8 mouse cellular contexts compared by ENCODE assay signal in genomic region chr4:154981530-154981929, GRCm38 (mm10). TPM values are rescaled to one million over a fixed set of nuclear protein-coding genes. Genes with fewer than 3 reads are reported as not detected.
DNase-seq lines count a peak whose midpoint lies in the region; ATAC-seq and TF ChIP-seq lines count a peak whose summit lies in the region.

No protein-coding gene starts in this region.

- no peaks in the 10 kb centered on the region for H3K27me3 ChIP-seq in spleen, adult 2 months (ENCODE audit: control insufficient read depth, insufficient read depth, low read length)
- peaks cover 24% of the 10 kb centered on the region for H3K27me3 ChIP-seq in liver, embryonic 12.5 days (replicated peaks)

- H3K4me3 ChIP-seq in spleen, adult 2 months (ENCODE audit: extremely low read depth, insufficient read depth, insufficient read length) = no peak overlapping the region
- no peak overlapping the region for H3K4me3 ChIP-seq in liver, embryonic 12.5 days

- WGBS in spleen, adult 2 months = 43% methylated on average over 7 of the region's 7 CpGs
- WGBS in liver, embryonic 12.5 days (ENCODE audit: insufficient replicate concordance) = 42% methylated on average over 7 of the region's 7 CpGs

- peak in 1 of 2 experiments; percentile 39 for DNase-seq in spleen, adult 2 months (ENCODE audit: low read depth in 1 of 2, low spot score in 2 of 2)
- DNase-seq in spleen, adult 12 weeks (ENCODE audit: low spot score) = no peak
- peak; percentile 82 to 84 for DNase-seq in cerebellum, postnatal 10 days
- peak; percentile 74 to 87 for DNase-seq in frontal cortex, postnatal 36 days (ENCODE audit: low spot score in 2 of 2)
- peak; percentile 78 to 83 for DNase-seq in kidney, postnatal 4 days
- peak; percentile 60 for DNase-seq in neural tube, embryonic 10.5 days (ENCODE audit: extremely low spot score, low spot score)
- DNase-seq in thymus, postnatal 36 days = peak; percentile 48 to 57

- no peak for TF ChIP-seq POLR2A in spleen, adult 2 months (IDR thresholded peaks at IDR 0.05; ENCODE audit: low read depth, low read length)

- peaks cover 39% of the 10 kb centered on the region for H3K36me3 ChIP-seq in spleen, adult 2 months (ENCODE audit: control insufficient read depth, insufficient read depth, low read length)
- peaks cover 56% of the 10 kb centered on the region for H3K36me3 ChIP-seq in liver, embryonic 12.5 days

- H3K4me2 ChIP-seq in liver, embryonic 12.5 days = no peak overlapping the region

- H3K27ac ChIP-seq in spleen, adult 2 months (ENCODE audit: insufficient read depth, low read length) = no peak overlapping the region
- peak overlapping the region; percentile 52; the same call in 1 of the 2 replicates for H3K27ac ChIP-seq in liver, embryonic 12.5 days

- ATAC-seq in liver, embryonic 12.5 days = peak; percentile 46

- peak; percentile 65; the same call in 1 of the 2 replicates for TF ChIP-seq CTCF in spleen, adult 2 months (IDR thresholded peaks at IDR 0.05; ENCODE audit: extremely low read depth, insufficient read depth, insufficient read length, insufficient replicate concordance)

- H3K9me3 ChIP-seq in liver, embryonic 12.5 days (replicated peaks) = no peaks in the 10 kb centered on the region

- H3K9ac ChIP-seq in liver, embryonic 12.5 days = no peak overlapping the region

- H3K4me1 ChIP-seq in spleen, adult 2 months (ENCODE audit: control insufficient read depth, insufficient read depth, insufficient read length) = no peaks in the 10 kb centered on the region; the same call in 1 of the 2 replicates
- H3K4me1 ChIP-seq in liver, embryonic 12.5 days = peaks cover 34% of the 10 kb centered on the region

RNA-seq across cellular contexts. Expression of gene Pank4, which starts 17.6 kb away (rescaled TPM):
- polyA plus RNA-seq in spleen, adult 2 months (2012; rRNA removed) = 58.0 and 69.5 TPM in 2 replicates
- polyA plus RNA-seq in liver, embryonic 12.5 days (2016; fragmentation: Nextera tagmentation; extraction: Ambion mirVana) = 33.4 and 34.0 TPM in 2 replicates

RNA-seq across cellular contexts. Expression of gene Hes5, which starts 20.8 kb away (rescaled TPM):
- 5.4 and 10.5 TPM in 2 replicates for polyA plus RNA-seq in spleen, adult 2 months (2012; rRNA removed)
- polyA plus RNA-seq in liver, embryonic 12.5 days (2016; fragmentation: Nextera tagmentation; extraction: Ambion mirVana) = 0.12 TPM in 1 of 2 replicates, not detected in the other

RNA-seq across cellular contexts. Expression of gene Tnfrsf14, which starts 53.2 kb away (rescaled TPM):
- 210 and 232 TPM in 2 replicates for polyA plus RNA-seq in spleen, adult 2 months (2012; rRNA removed)
- 62.9 and 65.0 TPM in 2 replicates for polyA plus RNA-seq in liver, embryonic 12.5 days (2016; fragmentation: Nextera tagmentation; extraction: Ambion mirVana)
